Mouse (Mus musculus) CH12.LX (cell line): ENCODE data around the gene Tmem268. TPM values are rescaled to one million over a fixed set of nuclear protein-coding genes. Genes with fewer than 3 reads are reported as not detected.
A peak's percentile ranks its signal among the peaks of the same experiment; 100 is the strongest.

Source experiments
- DNase-seq: peaks from one replicate; pipeline ENCODE4 v3.0.0-alpha.2; 2013; ENCODE audit errors: extremely low read depth
- H3K27ac ChIP-seq: 2 replicates; pipeline ENCODE4 v1.5.1; 2012; ENCODE audit warnings: low read depth, mild to moderate bottlenecking, control low read depth, moderate library complexity; ENCODE audit not compliant: insufficient read depth
- H3K27me3 ChIP-seq: replicated peaks from 2 replicates; pipeline ENCODE3; 2012; ENCODE audit warnings: inconsistent platforms
- H3K36me3 ChIP-seq, 2 experiments: replicated peaks in 1 of 2; 2 replicates each; pipeline versions ENCODE3 to v1.6.1; 2012; ENCODE audit warnings: inconsistent platforms in 1 of 2, low read length in 1 of 2, mild to moderate bottlenecking in 1 of 2, mixed read lengths in 1 of 2, moderate library complexity in 1 of 2; ENCODE audit not compliant: control insufficient read depth in 1 of 2, insufficient read depth in 1 of 2
- H3K4me1 ChIP-seq, 2 experiments: 2 replicates each; pipeline ENCODE4 v1.6.1; 2012; ENCODE audit warnings: inconsistent platforms in 1 of 2, moderate library complexity in 1 of 2; ENCODE audit not compliant: insufficient read depth in 2 of 2, control insufficient read depth in 1 of 2
- H3K4me2 ChIP-seq: 2 replicates; pipeline ENCODE4 v1.6.1; 2012; ENCODE audit warnings: low read depth, mild to moderate bottlenecking, control low read depth; ENCODE audit not compliant: poor library complexity, insufficient read depth, severe bottlenecking
- H3K4me3 ChIP-seq, 3 experiments: fragments of 150-350 bp in 1 of 3; sonication (generic) in 1 of 3; replicated peaks in 1 of 3; 2 replicates each; pipeline versions ENCODE3 to v1.5.1; 2011 to 2012; ENCODE audit warnings: low read depth in 2 of 3, low read length in 2 of 3, mild to moderate bottlenecking in 2 of 3, moderate library complexity in 2 of 3, control low read depth in 1 of 3, improper control_type of control experiment in 1 of 3, inconsistent platforms in 1 of 3, mixed read lengths in 1 of 3; ENCODE audit not compliant: poor library complexity in 1 of 3
- H3K79me2 ChIP-seq: replicated peaks from 2 replicates; pipeline ENCODE4 v1.6.1; 2012; ENCODE audit warnings: mild to moderate bottlenecking, moderate library complexity; ENCODE audit not compliant: control insufficient read depth, poor library complexity, insufficient read depth, severe bottlenecking; ENCODE audit errors: extremely low read depth
- H3K9ac ChIP-seq: 2 replicates; pipeline ENCODE4 v1.6.1; 2012; ENCODE audit warnings: low read depth, mild to moderate bottlenecking, control low read depth, moderate library complexity; ENCODE audit not compliant: insufficient read depth
- H3K9me3 ChIP-seq: replicated peaks from 2 replicates; pipeline ENCODE3; 2012; ENCODE audit warnings: low read length, inconsistent platforms, mixed read lengths
- CHD2 ChIP-seq: IDR thresholded peaks from 2 replicates; pipeline ENCODE4 v1.6.1; 2011; ENCODE audit warnings: low read length, improper control_type of control experiment
- E2F4 ChIP-seq: IDR thresholded peaks from 2 replicates; pipeline ENCODE4 v1.6.1; 2011; ENCODE audit warnings: low read depth, low read length, improper control_type of control experiment; ENCODE audit not compliant: insufficient replicate concordance
- EP300 ChIP-seq: IDR thresholded peaks from 2 replicates; pipeline ENCODE4 v1.6.1; 2011; ENCODE audit warnings: low read length, improper control_type of control experiment
- ETS1 ChIP-seq: conservative IDR thresholded peaks from 2 replicates; pipeline ENCODE4 v1.6.1; 2012; ENCODE audit warnings: low read depth, mild to moderate bottlenecking, inconsistent platforms, low read length, improper control_type of control experiment, moderate library complexity
- IRF4 ChIP-seq: IDR thresholded peaks from 2 replicates; pipeline ENCODE4 v1.6.1; 2014; ENCODE audit warnings: low read depth, mild to moderate bottlenecking, inconsistent platforms, low read length, improper control_type of control experiment
- MAFK ChIP-seq: IDR thresholded peaks from 2 replicates; pipeline ENCODE4 v1.6.1; 2011; ENCODE audit warnings: low read length, improper control_type of control experiment; ENCODE audit not compliant: insufficient replicate concordance
- MAX ChIP-seq: IDR thresholded peaks from 2 replicates; pipeline ENCODE4 v1.6.1; 2011; ENCODE audit warnings: low read length, improper control_type of control experiment
- MAZ ChIP-seq: IDR thresholded peaks from 2 replicates; pipeline ENCODE4 v1.6.1; 2012; ENCODE audit warnings: low read depth, mild to moderate bottlenecking, inconsistent platforms, low read length, improper control_type of control experiment, moderate library complexity
- MEF2A ChIP-seq: IDR thresholded peaks from 2 replicates; pipeline ENCODE4 v1.6.1; 2014; ENCODE audit warnings: low read depth, mild to moderate bottlenecking, inconsistent platforms, low read length, improper control_type of control experiment, borderline replicate concordance
- MYC ChIP-seq: IDR thresholded peaks from 2 replicates; pipeline ENCODE4 v1.6.1; 2011; ENCODE audit warnings: low read depth, mild to moderate bottlenecking, improper control_type of control experiment, low read length
- SIN3A ChIP-seq: IDR thresholded peaks from 2 replicates; pipeline ENCODE4 v1.6.1; 2012; ENCODE audit warnings: low read length, improper control_type of control experiment, inconsistent platforms
- ZMIZ1 ChIP-seq: IDR thresholded peaks from 2 replicates; pipeline ENCODE4 v1.6.1; 2012; ENCODE audit warnings: low read depth, mild to moderate bottlenecking, inconsistent platforms, low read length, improper control_type of control experiment
- dilution Hi-C: fragments of 300-500 bp; cut with MboI; formaldehyde crosslinking; loops from 2 replicates; pipeline ENCODE4 v1.14.3; 2020; ENCODE audit warnings: low sequenced_read_pairs; ENCODE audit not compliant: extremely low pct_unique_long_range_greater_than_20kb, extremely low pct_ligation_motif_present
- in situ Hi-C: fragments of 300-500 bp; cut with MboI; formaldehyde crosslinking; loops from 3 replicates; pipeline ENCODE4 v1.14.3; 2019; ENCODE audit warnings: low sequenced_read_pairs, low pct_ligation_motif_present, low pct_unique_long_range_greater_than_20kb, mixed read lengths
- polyA plus RNA-seq: library from polyadenylated mRNA; unstranded; fragments of >175 nt; gene quantifications from 2 replicates; pipeline ENCODE4 v1.2.1, GENCODE M21; 2012; ENCODE audit warnings: low read depth; ENCODE audit not compliant: insufficient read length
- total RNA-seq, 2 experiments: library from RNA; depleted of rRNA; stranded (reverse); fragments of 300-350 nt in 1 of 2; fragments of >200 nt in 1 of 2; gene quantifications; 2 replicates each; pipeline ENCODE4 v1.2.3; 2012 to 2014

Gene Tmem268
- total and polyA plus RNA-seq, 3 experiments: 8.3 to 11.1 (median 9.4) TPM

DNA sequence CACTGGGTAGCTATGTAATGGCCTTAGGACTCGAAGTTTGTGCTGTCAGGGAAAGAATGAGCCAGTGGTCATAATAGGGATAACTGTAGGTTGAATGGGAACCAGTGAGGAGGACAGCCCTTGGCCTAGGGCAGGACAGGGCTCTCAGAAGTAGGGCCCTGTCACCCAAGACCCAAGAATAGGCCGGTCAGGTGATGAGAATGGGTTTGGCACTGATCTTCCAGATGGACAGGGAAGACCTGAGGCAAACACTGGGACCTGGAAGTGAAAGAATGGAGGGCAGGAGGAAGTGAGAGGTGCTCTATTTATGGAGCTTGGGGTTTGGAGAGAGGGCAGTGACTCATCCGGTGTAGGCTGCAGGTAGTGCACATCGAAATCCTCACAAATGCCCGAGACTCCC, 1.9 kb upstream of the Tmem268 start:
- peaks cover 15 to 36% of the 10 kb centered on the region in 2 experiments for H3K36me3 ChIP-seq
- no peak overlapping the region for H3K27ac ChIP-seq
- peaks cover 28 to 52% of the 10 kb centered on the region in 2 experiments for H3K4me1 ChIP-seq
- H3K27me3 ChIP-seq: no peaks in the 10 kb centered on the region
- in situ Hi-C loops: loop anchor here (25.0 kb wide), 1 partner anchor 344 kb away; the partner anchor contains the start of gene Col27a1
- H3K79me2 ChIP-seq: no peaks in the 10 kb centered on the region
- H3K4me2 ChIP-seq: no peak overlapping the region
- H3K4me3 ChIP-seq: no peak overlapping the region
- no peak overlapping the region for H3K9ac ChIP-seq
- TF ChIP-seq ETS1 (no peak), MEF2A (peak; percentile 56), IRF4 (peak; percentile 23; the same call in 1 of the 2 replicates)
- dilution Hi-C loops: no loop called here
- H3K9me3 ChIP-seq: no peaks in the 10 kb centered on the region
- DNase-seq: no peak

GRCm38 (mm10) chr4:63557124-63558059, 1.2 kb upstream of the Tmem268 start:
- Histone ChIP-seq H3K9ac (peak overlapping the region; percentile 99), H3K9me3 (no peaks in the 10 kb centered on the region), H3K4me3 (peak overlapping the region; percentile 74 to 79 (median 77)), H3K27ac (no peak overlapping the region), H3K36me3 (peaks cover 8 to 29% of the 10 kb centered on the region in 2 experiments), H3K4me1 (peaks cover 32 to 59% of the 10 kb centered on the region in 2 experiments), H3K27me3 (no peaks in the 10 kb centered on the region), H3K4me2 (peak overlapping the region; percentile 77), H3K79me2 (no peaks in the 10 kb centered on the region)
- in situ Hi-C loops (loop anchor here (25.0 kb wide), 1 partner anchor 345 kb away; the partner anchor contains the start of gene Col27a1), dilution Hi-C loops (no loop called here)
- 0 out of 2 replicates have a peak, but pooled peaks have one; percentile 46 for TF ChIP-seq ZMIZ1
- TF ChIP-seq MAFK: 0 out of 2 replicates have a peak, but pooled peaks have one; percentile 32
- peak; percentile 51; the same call in 1 of the 2 replicates for TF ChIP-seq MAX
- TF ChIP-seq SIN3A: peak; percentile 68; the same call in 1 of the 2 replicates
- no peak for TF ChIP-seq MAZ
- no peak for TF ChIP-seq E2F4
- no peak for TF ChIP-seq MYC
- TF ChIP-seq EP300: peak; percentile 14; the same call in 1 of the 2 replicates
- 0 out of 2 replicates have a peak, but pooled peaks have one; percentile 22 for TF ChIP-seq CHD2
- peak; percentile 36 for DNase-seq
